Mouse (Mus musculus) thymus, adult 18-20 months (tissue): Measurements from ENCODE around the gene Mars.

Experiments
- DNase-seq, 2 experiments: peaks; one replicate each; pipeline ENCODE4 v3.0.0; 2022; ENCODE audit warnings: mixed read lengths in 2 of 2

The Mars gene

DNA sequence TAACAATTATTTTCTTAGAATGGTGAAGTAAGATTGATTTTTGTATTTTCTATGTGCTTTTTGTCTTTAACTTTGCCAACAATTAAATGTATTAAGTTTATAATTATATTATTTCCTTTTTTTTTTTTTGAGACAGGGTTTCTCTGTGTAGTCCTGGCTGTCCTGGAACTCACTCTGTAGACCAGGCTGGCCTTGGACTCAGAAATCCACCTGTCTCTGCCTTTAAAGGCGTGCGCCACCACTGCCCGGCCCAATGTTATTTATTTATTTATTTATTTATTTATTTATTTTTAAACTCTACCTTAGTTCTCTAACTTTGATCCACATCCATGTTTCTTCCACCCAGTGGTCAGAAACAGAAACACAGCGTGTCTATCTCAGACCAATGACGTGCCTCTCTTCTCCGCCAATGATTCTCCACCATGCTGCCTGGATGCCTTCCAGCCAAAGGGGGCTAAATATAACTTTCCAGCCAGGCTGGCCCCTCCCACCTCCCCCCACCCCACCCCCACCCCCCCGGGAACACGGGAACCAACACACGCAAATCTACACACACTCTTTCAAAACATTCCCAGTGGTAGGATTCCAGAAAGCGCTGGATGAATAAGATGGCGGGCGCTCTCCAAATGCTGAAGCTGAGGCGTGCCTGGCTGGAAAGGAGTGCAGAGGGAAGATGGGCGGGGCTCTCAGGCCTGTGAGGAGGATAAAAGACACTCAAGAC is 55.8 kb downstream of the Mars start:
- DNase-seq, result no peak

- DNase-seq, result no peak
Measured at GRCm38 (mm10) chr10:127250810-127251209, 60.8 kb downstream of the Mars start.
